Mouse (Mus musculus) kidney, embryonic 14.5 days (tissue): ENCODE measurements at regions not wholly inside any gene's neighbourhood (a gene's known extent, or its start where the extent isn't known, plus 50 kb on each side); places are given as distances from the start of the nearest gene placed in this dataset.
"Not testable (repeated sequence)": the region's sequence is repeated elsewhere in the genome, so short reads cannot be mapped to it uniquely, and the experiment has no call there.

Source experiments
- ATAC-seq: fragments of 200-750 bp; cut with Nextera tagmentation; 2 replicates; pipeline ENCODE4 v1.8.0; 2017; ENCODE audit warnings: moderate number of reproducible peaks, mild to moderate bottlenecking, moderate TSS enrichment, moderate library complexity; ENCODE audit not compliant: low FRiP score, low TSS enrichment
- H3K27ac ChIP-seq: fragments of 300-500 bp; sonication (generic); 2 replicates; pipeline ENCODE4 v1.5.1; 2014; ENCODE audit warnings: low read depth, mild to moderate bottlenecking, low read length, moderate library complexity, mixed read lengths
- H3K27me3 ChIP-seq: fragments of 300-500 bp; sonication (generic); 2 replicates; pipeline ENCODE4 v1.6.1; 2014; ENCODE audit warnings: mild to moderate bottlenecking, low read length; ENCODE audit not compliant: control insufficient read depth, insufficient read depth
- H3K36me3 ChIP-seq: fragments of 300-500 bp; sonication (generic); 2 replicates; pipeline ENCODE4 v1.6.1; 2014; ENCODE audit warnings: low read length, mixed read lengths; ENCODE audit not compliant: control insufficient read depth, insufficient read depth
- H3K4me1 ChIP-seq: fragments of 300-500 bp; sonication (generic); 2 replicates; pipeline ENCODE4 v1.6.1; 2014; ENCODE audit warnings: low read length, mixed read lengths; ENCODE audit not compliant: control insufficient read depth, insufficient read depth
- H3K4me2 ChIP-seq: fragments of 300-500 bp; sonication (generic); replicated peaks from 2 replicates; pipeline ENCODE4 v1.6.1; 2014; ENCODE audit warnings: low read depth, mild to moderate bottlenecking, low read length
- H3K4me3 ChIP-seq: fragments of 300-500 bp; sonication (generic); 2 replicates; pipeline ENCODE4 v1.5.1; 2014; ENCODE audit warnings: mild to moderate bottlenecking, low read length
- H3K9ac ChIP-seq: fragments of 300-500 bp; sonication (generic); 2 replicates; pipeline ENCODE4 v1.6.1; 2014; ENCODE audit warnings: low read depth, mild to moderate bottlenecking, low read length, moderate library complexity
- H3K9me3 ChIP-seq: fragments of 300-500 bp; sonication (generic); 2 replicates; pipeline ENCODE4 v1.6.1; 2016; ENCODE audit warnings: low read length; ENCODE audit not compliant: control insufficient read depth
- WGBS: fragments of 180-500 bp; shearing (Covaris S2); extraction: QIAGEN DNeasy Blood & Tissue Kit; methylation state at CpG from one replicate; pipeline ENCODE4 v1.1.7; 2014; 5-methylcytosine and 5-hydroxymethylcytosine counted together

DNA sequence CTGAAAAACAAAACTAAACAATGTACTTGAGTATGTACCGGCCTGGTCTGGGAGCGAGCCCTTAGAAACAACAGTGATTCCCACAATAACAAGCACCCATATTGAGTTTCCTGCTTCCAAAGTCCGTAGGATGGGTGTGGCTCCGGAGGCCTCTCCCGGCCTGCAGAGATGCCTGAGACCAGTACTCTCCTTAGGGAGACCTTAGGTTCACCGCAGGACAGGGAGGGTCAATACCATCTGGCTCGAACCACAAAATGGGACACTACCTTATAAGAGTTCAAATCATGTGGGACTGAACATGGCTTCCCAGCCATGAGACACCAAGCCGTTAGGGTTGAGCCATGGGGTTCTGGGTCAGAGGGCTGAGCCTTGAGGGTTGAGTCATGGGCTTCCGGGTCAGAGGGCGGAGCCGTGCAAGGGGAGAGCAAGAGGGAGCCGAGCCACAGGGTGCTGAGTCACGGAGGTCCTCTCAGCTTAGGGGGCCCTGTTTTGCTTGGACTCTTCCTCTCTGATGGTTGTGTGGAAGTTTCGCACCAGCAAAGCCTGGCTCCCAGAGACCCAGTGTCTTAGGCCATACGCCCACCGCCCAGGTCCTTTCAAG is 201.8 kb downstream of the Tcp10c start:
- H3K9ac ChIP-seq, H3K27me3 ChIP-seq, H3K27ac ChIP-seq, H3K4me3 ChIP-seq, H3K36me3 ChIP-seq, H3K4me2 ChIP-seq, H3K4me1 ChIP-seq: not testable (repeated sequence)
- 68% methylated on average over 16 of the region's 16 CpGs for WGBS
- ATAC-seq = peak; percentile 41
- H3K9me3 ChIP-seq = peaks cover 11% of the 10 kb centered on the region; the same call in 1 of the 2 replicates

DNA sequence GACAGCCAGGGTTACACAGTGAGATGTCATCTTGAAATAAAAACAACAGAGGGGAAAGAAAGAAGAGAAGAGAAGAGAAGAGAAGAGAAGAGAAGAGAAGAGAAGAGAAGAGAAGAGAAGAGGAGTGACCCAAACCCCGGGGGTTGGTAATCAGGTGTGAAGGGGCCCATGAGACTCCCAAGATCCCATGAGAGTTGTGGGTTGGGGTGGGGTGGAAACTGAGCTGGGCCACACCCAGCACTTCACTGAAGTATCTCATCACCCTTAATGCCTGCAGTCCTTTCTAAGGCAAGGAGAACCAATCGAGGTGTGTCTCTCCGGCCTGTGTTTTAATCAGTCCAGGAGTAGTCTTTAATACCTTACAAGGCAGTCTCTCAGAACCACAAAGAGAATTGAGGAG is 201.5 kb upstream of the Afdn start:
- Histone ChIP-seq H3K9ac (no peak overlapping the region), H3K36me3 (no peaks in the 10 kb centered on the region), H3K4me1 (0 out of 2 replicates have a peak, but pooled peaks cover 2% of the 10 kb centered on the region), H3K9me3 (no peaks in the 10 kb centered on the region), H3K4me2 (no peak overlapping the region), H3K4me3 (no peak overlapping the region), H3K27ac (no peak overlapping the region), H3K27me3 (no peaks in the 10 kb centered on the region)
- ATAC-seq = no peak
- WGBS = 79% methylated on average over 3 of the region's 3 CpGs

DNA sequence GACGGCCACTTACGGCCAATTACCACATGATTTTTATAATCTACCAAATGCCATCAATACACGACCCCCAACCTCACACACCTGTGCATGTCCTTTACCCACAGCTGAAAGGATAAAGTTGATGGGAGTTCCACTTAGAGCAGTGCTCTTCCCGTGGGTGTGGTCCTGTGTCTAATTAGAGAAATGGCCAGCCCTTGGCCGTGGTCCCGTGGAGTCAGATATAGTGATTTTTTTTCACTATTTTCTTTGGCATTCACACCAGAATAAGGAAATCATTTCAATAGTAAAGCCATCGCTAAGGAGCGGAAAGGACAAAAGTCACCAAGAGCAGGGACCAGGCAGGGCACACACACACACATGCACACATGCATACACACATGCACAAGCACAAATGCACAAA is 199.0 kb upstream of the Afdn start:
- ATAC-seq = no peak
- WGBS = 70% methylated on average over 8 of the region's 8 CpGs
- no peak overlapping the region for H3K9ac ChIP-seq

DNA sequence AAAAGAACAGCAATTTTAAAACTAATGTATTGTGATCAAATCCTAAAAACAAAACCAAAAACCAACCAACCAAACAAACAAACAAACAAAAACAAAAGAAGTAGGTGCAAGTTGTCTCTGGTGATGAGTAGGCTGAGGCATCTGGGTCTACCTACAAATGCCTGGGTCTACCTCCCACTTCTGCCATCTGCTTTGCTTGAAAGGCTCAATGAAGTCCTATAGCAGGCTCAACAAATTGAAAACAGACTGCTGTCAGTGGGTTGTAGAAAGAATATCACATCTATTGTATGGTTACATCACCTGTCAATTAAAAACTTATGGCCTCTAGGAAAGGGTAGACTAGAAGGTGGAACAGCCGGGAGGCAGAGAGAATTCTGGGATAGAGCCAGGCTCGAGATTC is 197.4 kb upstream of the Afdn start:
- no peak for ATAC-seq
- no peak overlapping the region for H3K4me2 ChIP-seq

More for the DNA sequence above, 199.0 kb upstream of the Afdn start:
- Histone ChIP-seq H3K4me2 (no peak overlapping the region), H3K36me3 (no peaks in the 10 kb centered on the region), H3K4me1 (no peaks in the 10 kb centered on the region), H3K4me3 (no peak overlapping the region), H3K27me3 (no peaks in the 10 kb centered on the region), H3K9me3 (no peaks in the 10 kb centered on the region), H3K27ac (no peak overlapping the region)

DNA sequence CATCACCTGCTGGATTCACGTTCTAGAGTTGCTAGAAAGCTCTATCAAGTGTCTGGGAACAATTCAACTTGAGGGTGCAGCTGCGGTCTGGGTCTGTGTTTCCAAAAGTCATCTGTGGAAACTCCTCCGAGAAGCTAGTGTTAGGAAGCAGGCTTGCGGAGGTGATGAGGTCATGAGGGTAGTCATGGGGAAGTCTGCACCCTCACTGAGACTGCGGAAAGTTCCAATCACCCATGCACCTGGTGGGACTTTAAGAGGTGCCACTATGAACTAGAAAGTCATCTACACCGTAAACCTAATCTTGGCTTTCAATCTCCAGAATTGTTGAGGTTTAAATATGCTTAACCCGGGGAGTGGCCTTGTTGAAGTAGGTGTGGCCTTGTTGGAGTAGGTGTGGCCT is 195.5 kb upstream of the Afdn start:
- Histone ChIP-seq H3K9me3 (no peaks in the 10 kb centered on the region), H3K4me3 (no peak overlapping the region), H3K9ac (no peak overlapping the region), H3K27ac (no peak overlapping the region), H3K4me1 (no peaks in the 10 kb centered on the region), H3K27me3 (no peaks in the 10 kb centered on the region), H3K4me2 (no peak overlapping the region), H3K36me3 (no peaks in the 10 kb centered on the region)
- 88% methylated on average over 7 of the region's 7 CpGs for WGBS
- ATAC-seq = no peak

More for the DNA sequence above, 197.4 kb upstream of the Afdn start:
- H3K9ac ChIP-seq = no peak overlapping the region
- no peak overlapping the region for H3K4me3 ChIP-seq
- H3K9me3 ChIP-seq = no peaks in the 10 kb centered on the region
- H3K4me1 ChIP-seq = no peaks in the 10 kb centered on the region
- H3K27me3 ChIP-seq = no peaks in the 10 kb centered on the region
- H3K36me3 ChIP-seq = no peaks in the 10 kb centered on the region
- WGBS = 83% methylated on average over 2 of the region's 2 CpGs
- no peak overlapping the region for H3K27ac ChIP-seq

DNA sequence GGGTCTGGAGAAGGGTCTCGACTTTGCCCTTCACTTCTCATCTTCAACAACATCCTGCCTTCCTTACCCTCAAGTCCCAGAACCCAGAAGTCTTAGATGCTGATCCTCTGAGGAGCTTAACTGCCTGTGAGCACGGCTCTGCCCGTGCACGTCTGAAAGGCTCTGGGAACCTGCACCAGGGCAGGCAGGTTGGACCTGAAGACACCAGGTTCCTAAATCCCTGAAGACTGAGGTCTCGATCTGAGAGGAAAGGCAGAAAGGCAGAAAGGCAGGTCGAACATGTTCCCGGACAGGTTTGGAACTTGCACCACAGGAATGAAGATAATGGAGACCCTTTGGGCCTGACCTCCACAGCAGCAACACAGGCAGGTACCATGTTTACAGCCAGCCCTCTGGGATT is 193.7 kb upstream of the Afdn start:
- WGBS = 81% methylated on average over 7 of the region's 7 CpGs
- H3K4me1 ChIP-seq = no peaks in the 10 kb centered on the region
- H3K4me3 ChIP-seq = no peak overlapping the region
- H3K9me3 ChIP-seq = no peaks in the 10 kb centered on the region
- no peak overlapping the region for H3K4me2 ChIP-seq
- no peak overlapping the region for H3K9ac ChIP-seq
- no peak for ATAC-seq
- no peaks in the 10 kb centered on the region for H3K27me3 ChIP-seq
- H3K27ac ChIP-seq = no peak overlapping the region
- H3K36me3 ChIP-seq = no peaks in the 10 kb centered on the region

DNA sequence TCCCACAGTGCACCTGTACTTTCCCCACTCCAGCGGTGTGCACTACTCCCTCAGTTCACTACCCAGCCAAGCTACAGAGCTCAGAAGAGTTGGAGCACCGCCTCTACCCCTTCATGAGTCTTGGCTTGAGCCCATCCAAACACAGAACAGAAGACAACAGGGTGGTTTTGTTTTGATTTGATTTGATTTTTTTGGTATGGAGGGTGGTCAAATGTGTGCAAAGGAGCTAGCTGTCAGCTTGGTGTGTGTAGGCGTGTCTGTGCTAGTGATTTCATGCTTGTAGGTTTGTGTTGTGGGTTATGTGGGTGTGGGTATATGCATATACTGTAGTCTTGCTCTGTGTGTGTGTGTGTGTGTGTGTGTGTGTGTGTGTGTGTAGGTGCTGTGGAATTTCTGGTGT is 193.2 kb upstream of the Afdn start:
- Histone ChIP-seq H3K4me3 (no peak overlapping the region), H3K9ac (no peak overlapping the region), H3K4me1 (no peaks in the 10 kb centered on the region), H3K9me3 (no peaks in the 10 kb centered on the region), H3K36me3 (no peaks in the 10 kb centered on the region), H3K4me2 (no peak overlapping the region), H3K27me3 (no peaks in the 10 kb centered on the region), H3K27ac (no peak overlapping the region)
- WGBS = 80% methylated on average over 3 of the region's 3 CpGs
- no peak for ATAC-seq

DNA sequence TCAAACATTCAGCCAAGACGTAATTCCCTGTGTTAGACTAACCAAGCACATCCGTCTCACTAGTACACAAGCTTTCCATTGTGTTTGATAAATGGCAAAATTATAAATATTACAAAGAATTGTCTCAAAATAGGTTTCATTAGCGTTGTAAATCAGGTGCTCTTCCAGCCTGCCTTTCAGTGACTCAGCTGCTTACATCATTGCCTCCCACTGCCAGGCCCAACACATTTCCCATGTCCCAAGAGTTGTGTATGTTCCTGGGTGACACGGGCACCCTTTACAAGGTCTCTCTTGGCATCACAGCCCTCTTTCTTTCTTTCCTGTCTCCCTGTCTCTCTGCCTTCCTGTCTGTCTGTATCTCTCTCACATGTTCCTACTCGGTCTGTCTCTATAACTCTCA is 189.5 kb upstream of the Afdn start:
- Histone ChIP-seq H3K4me1 (no peaks in the 10 kb centered on the region), H3K9me3 (no peaks in the 10 kb centered on the region), H3K27ac (no peak overlapping the region), H3K27me3 (no peaks in the 10 kb centered on the region), H3K36me3 (no peaks in the 10 kb centered on the region), H3K4me2 (no peak overlapping the region), H3K4me3 (no peak overlapping the region), H3K9ac (no peak overlapping the region)
- WGBS = 88% methylated on average over 5 of the region's 5 CpGs
- ATAC-seq = no peak

DNA sequence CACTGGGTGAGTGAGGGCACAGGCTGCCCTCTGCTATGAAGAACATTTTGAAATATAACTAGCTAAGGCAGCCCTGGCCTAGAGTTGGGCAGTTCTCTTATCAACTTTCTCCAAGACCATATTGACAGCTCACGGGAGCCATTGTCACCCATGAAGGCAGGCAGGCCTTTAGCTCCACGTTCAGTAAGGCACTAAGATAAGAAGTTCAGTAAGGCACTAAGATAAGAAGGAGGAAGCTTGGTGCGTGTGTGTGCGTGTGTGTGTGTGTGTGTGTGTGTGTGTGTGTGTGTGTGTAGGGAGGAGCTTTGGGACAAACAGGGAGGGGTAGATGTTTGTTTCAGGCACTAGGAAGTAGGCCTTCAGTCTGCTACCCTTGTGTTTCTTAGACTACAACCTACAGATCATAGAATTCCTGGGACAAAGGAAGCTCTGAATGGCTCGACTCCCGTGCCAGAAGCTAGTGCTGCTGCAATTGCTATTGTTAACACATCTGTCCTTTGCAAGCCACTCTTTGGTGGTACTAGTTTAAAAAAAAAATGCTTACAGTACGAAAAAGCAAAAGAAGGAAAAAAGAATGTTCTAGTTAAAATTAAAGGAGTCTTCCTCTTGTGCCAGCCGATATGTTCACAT is 188.0 kb upstream of the Afdn start:
- Histone ChIP-seq H3K27me3 (no peaks in the 10 kb centered on the region), H3K4me2 (no peak overlapping the region), H3K36me3 (no peaks in the 10 kb centered on the region), H3K4me1 (no peaks in the 10 kb centered on the region), H3K27ac (no peak overlapping the region), H3K9ac (no peak overlapping the region), H3K4me3 (no peak overlapping the region), H3K9me3 (no peaks in the 10 kb centered on the region)
- WGBS = 69% methylated on average over 8 of the region's 8 CpGs
- no peak for ATAC-seq
